Mouse (Mus musculus): ENCODE data around the gene Col24a1. TPM values are rescaled to one million over a fixed set of nuclear protein-coding genes. Genes with fewer than 3 reads are reported as not detected.

The Col24a1 gene
- polyA plus RNA-seq, 1 experiment = 0.53 TPM

- no peak for TF ChIP-seq CTCF (IDR thresholded peaks at IDR 0.05; ENCODE audit: control insufficient read depth, insufficient read depth, insufficient replicate concordance, low read depth, low read length)
- TF ChIP-seq POLR2A (IDR thresholded peaks at IDR 0.05; ENCODE audit: control insufficient read depth, low read depth, low read length) = no peak
- Histone ChIP-seq H3K27ac (ENCODE audit: control insufficient read depth, insufficient read depth, low read depth, low read length) (no peak overlapping the region), H3K4me3 (ENCODE audit: control insufficient read depth, low read depth, low read length) (no peak overlapping the region), H3K27me3 (ENCODE audit: control insufficient read depth, insufficient read depth, low read length) (no peaks in the 10 kb centered on the region), H3K4me1 (ENCODE audit: control insufficient read depth, insufficient read depth, low read length) (no peaks in the 10 kb centered on the region), H3K36me3 (ENCODE audit: control insufficient read depth, insufficient read depth, low read length) (peaks cover 2% of the 10 kb centered on the region; the same call in 1 of the 2 replicates)
Observed at GRCm38 (mm10) chr3:145583043-145583442, 290.8 kb downstream of the Col24a1 start.

DNA sequence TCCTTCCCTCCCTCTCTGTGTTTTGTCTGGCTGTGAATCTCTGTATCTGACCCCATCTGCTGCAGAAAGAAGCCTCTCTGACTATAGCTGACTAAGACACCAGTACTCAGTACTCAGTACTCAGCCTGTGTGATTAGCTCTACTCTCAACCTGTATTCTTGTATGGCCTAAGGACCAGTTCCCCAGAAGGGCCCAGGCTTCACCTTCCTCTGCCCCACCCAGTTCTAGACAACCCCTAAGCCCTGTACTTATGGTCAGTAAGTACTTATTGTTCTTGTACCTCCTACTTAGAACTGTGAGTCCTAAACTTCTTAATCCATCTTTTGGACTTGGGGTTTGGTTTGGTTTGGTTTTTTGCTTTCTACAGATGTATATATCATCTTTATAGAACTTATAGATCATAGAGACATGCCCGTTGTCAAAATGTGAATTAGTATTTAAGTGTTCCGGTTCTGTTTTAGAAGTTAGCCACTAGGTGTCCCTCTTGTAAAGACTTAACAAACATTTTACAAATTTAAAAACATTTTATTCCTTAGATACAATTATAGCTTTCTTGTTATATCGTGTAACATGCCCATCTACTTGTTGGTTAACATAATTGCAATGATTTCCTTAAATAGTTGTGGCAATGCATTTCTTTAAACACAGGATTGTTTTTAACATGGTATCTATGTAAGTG lies 291.4 kb downstream of the Col24a1 start:
- TF ChIP-seq CTCF (IDR thresholded peaks at IDR 0.05; ENCODE audit: control insufficient read depth, insufficient read depth, insufficient replicate concordance, low read depth, low read length) (no peak), POLR2A (IDR thresholded peaks at IDR 0.05; ENCODE audit: control insufficient read depth, low read depth, low read length) (no peak)
- H3K27me3 ChIP-seq (ENCODE audit: control insufficient read depth, insufficient read depth, low read length) = no peaks in the 10 kb centered on the region
- no peak overlapping the region for H3K4me3 ChIP-seq (ENCODE audit: control insufficient read depth, low read depth, low read length)
- no peak overlapping the region for H3K27ac ChIP-seq (ENCODE audit: control insufficient read depth, insufficient read depth, low read depth, low read length)
- H3K36me3 ChIP-seq (ENCODE audit: control insufficient read depth, insufficient read depth, low read length) = no peaks in the 10 kb centered on the region; the same call in 1 of the 2 replicates
- H3K4me1 ChIP-seq (ENCODE audit: control insufficient read depth, insufficient read depth, low read length) = no peaks in the 10 kb centered on the region

GRCm38 (mm10) chr3:145590562-145590961 lies 298.3 kb downstream of the Col24a1 start:
- Histone ChIP-seq H3K4me1 (ENCODE audit: control insufficient read depth, insufficient read depth, low read length) (no peaks in the 10 kb centered on the region), H3K36me3 (ENCODE audit: control insufficient read depth, insufficient read depth, low read length) (peaks cover 1% of the 10 kb centered on the region; the same call in 1 of the 2 replicates), H3K27ac (ENCODE audit: control insufficient read depth, insufficient read depth, low read depth, low read length) (no peak overlapping the region), H3K27me3 (ENCODE audit: control insufficient read depth, insufficient read depth, low read length) (no peaks in the 10 kb centered on the region), H3K4me3 (ENCODE audit: control insufficient read depth, low read depth, low read length) (no peak overlapping the region)
- no peak for TF ChIP-seq CTCF (IDR thresholded peaks at IDR 0.05; ENCODE audit: control insufficient read depth, insufficient read depth, insufficient replicate concordance, low read depth, low read length)
- TF ChIP-seq POLR2A (IDR thresholded peaks at IDR 0.05; ENCODE audit: control insufficient read depth, low read depth, low read length) = no peak

DNA sequence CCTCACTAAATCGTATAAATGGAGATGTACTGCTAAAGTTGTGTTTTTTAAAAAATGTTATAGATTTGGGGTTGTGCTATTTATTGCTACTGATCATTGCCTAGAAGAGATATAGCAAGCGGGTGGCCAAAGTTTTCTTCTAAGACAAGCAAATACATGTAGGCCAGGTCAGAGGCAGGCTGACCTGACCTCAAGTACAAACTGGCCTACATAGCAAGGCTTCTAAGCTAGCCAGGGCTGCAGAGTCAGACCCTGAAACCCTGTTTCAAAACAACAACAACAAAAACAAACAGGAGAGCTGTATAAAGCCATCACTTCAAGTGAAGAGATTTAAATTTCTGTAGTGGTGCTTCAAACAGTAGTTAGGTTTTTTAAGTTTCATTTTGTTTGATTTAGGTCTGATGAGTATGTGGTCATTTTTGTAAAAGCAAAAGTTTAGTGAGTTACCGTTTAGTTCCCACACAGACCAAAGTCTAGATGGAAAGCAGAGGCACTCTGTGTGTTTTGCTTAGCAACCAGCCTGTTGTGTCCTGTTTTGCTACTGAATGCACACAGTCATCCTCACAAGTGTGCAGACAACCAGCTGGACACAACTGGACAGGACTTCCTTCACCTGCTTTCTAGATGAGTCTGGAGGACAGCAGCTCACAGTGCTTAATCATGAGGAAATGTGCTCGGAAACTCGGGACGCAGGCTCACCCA lies 299.7 kb downstream of the Col24a1 start:
- H3K27me3 ChIP-seq (ENCODE audit: control insufficient read depth, insufficient read depth, low read length) = no peaks in the 10 kb centered on the region
- no peak overlapping the region for H3K4me3 ChIP-seq (ENCODE audit: control insufficient read depth, low read depth, low read length)
- peaks cover 1% of the 10 kb centered on the region; the same call in 1 of the 2 replicates for H3K36me3 ChIP-seq (ENCODE audit: control insufficient read depth, insufficient read depth, low read length)
- H3K4me1 ChIP-seq (ENCODE audit: control insufficient read depth, insufficient read depth, low read length) = no peaks in the 10 kb centered on the region
- no peak overlapping the region for H3K27ac ChIP-seq (ENCODE audit: control insufficient read depth, insufficient read depth, low read depth, low read length)
- TF ChIP-seq POLR2A (IDR thresholded peaks at IDR 0.05; ENCODE audit: control insufficient read depth, low read depth, low read length) (no peak), CTCF (IDR thresholded peaks at IDR 0.05; ENCODE audit: control insufficient read depth, insufficient read depth, insufficient replicate concordance, low read depth, low read length) (no peak)

GRCm38 (mm10) chr3:145595354-145595753 lies 303.1 kb downstream of the Col24a1 start:
- Histone ChIP-seq H3K36me3 (ENCODE audit: control insufficient read depth, insufficient read depth, low read length) (peaks cover 1% of the 10 kb centered on the region; the same call in 1 of the 2 replicates), H3K4me3 (ENCODE audit: control insufficient read depth, low read depth, low read length) (no peak overlapping the region), H3K27ac (ENCODE audit: control insufficient read depth, insufficient read depth, low read depth, low read length) (no peak overlapping the region), H3K27me3 (ENCODE audit: control insufficient read depth, insufficient read depth, low read length) (no peaks in the 10 kb centered on the region), H3K4me1 (ENCODE audit: control insufficient read depth, insufficient read depth, low read length) (no peaks in the 10 kb centered on the region)
- TF ChIP-seq CTCF (IDR thresholded peaks at IDR 0.05; ENCODE audit: control insufficient read depth, insufficient read depth, insufficient replicate concordance, low read depth, low read length) (no peak), POLR2A (IDR thresholded peaks at IDR 0.05; ENCODE audit: control insufficient read depth, low read depth, low read length) (no peak)

GRCm38 (mm10) chr3:145599059-145599458 lies 306.8 kb downstream of the Col24a1 start:
- peaks cover 2% of the 10 kb centered on the region; the same call in 1 of the 2 replicates for H3K4me1 ChIP-seq (ENCODE audit: control insufficient read depth, insufficient read depth, low read length)
- H3K4me3 ChIP-seq (ENCODE audit: control insufficient read depth, low read depth, low read length) = no peak overlapping the region
- no peak overlapping the region for H3K27ac ChIP-seq (ENCODE audit: control insufficient read depth, insufficient read depth, low read depth, low read length)
- no peaks in the 10 kb centered on the region for H3K27me3 ChIP-seq (ENCODE audit: control insufficient read depth, insufficient read depth, low read length)
- peaks cover 2% of the 10 kb centered on the region; the same call in 1 of the 2 replicates for H3K36me3 ChIP-seq (ENCODE audit: control insufficient read depth, insufficient read depth, low read length)
- no peak for TF ChIP-seq CTCF (IDR thresholded peaks at IDR 0.05; ENCODE audit: control insufficient read depth, insufficient read depth, insufficient replicate concordance, low read depth, low read length)

DNA sequence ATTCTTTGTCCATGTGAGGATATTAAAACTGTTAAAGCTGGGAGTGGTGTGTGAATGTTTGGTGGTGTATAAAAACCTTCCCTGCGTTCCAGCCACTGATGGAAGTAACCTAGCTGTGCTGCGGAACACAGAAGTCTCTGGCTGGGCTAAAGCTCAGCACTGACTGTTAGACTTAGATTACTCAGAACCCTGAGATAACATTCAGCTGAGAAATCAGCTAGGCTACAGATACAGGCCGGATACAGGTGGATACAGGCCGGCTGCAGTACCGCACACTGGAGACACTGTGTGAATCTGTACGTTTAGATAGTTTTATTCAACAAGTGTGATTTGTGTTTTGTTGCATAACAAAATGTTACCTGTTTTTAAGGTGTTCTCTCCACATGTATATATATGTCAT lies 308.5 kb downstream of the Col24a1 start:
- peaks cover 2% of the 10 kb centered on the region; the same call in 1 of the 2 replicates for H3K36me3 ChIP-seq (ENCODE audit: control insufficient read depth, insufficient read depth, low read length)
- H3K4me1 ChIP-seq (ENCODE audit: control insufficient read depth, insufficient read depth, low read length) = peaks cover 2% of the 10 kb centered on the region; the same call in 1 of the 2 replicates
- TF ChIP-seq CTCF (IDR thresholded peaks at IDR 0.05; ENCODE audit: control insufficient read depth, insufficient read depth, insufficient replicate concordance, low read depth, low read length) = no peak
- no peak for TF ChIP-seq POLR2A (IDR thresholded peaks at IDR 0.05; ENCODE audit: control insufficient read depth, low read depth, low read length)
- no peak overlapping the region for H3K27ac ChIP-seq (ENCODE audit: control insufficient read depth, insufficient read depth, low read depth, low read length)
- H3K4me3 ChIP-seq (ENCODE audit: control insufficient read depth, low read depth, low read length) = no peak overlapping the region
- H3K27me3 ChIP-seq (ENCODE audit: control insufficient read depth, insufficient read depth, low read length) = no peaks in the 10 kb centered on the region

All from testis, adult 2 months (tissue).